Mouse (Mus musculus): ENCODE results near the gene Os9.
A peak's percentile ranks its signal among the peaks of the same experiment; 100 is the strongest.
"Not testable (repeated sequence)": the region's sequence is repeated elsewhere in the genome, so short reads cannot be mapped to it uniquely, and the experiment has no call there.

The Os9 gene

DNA sequence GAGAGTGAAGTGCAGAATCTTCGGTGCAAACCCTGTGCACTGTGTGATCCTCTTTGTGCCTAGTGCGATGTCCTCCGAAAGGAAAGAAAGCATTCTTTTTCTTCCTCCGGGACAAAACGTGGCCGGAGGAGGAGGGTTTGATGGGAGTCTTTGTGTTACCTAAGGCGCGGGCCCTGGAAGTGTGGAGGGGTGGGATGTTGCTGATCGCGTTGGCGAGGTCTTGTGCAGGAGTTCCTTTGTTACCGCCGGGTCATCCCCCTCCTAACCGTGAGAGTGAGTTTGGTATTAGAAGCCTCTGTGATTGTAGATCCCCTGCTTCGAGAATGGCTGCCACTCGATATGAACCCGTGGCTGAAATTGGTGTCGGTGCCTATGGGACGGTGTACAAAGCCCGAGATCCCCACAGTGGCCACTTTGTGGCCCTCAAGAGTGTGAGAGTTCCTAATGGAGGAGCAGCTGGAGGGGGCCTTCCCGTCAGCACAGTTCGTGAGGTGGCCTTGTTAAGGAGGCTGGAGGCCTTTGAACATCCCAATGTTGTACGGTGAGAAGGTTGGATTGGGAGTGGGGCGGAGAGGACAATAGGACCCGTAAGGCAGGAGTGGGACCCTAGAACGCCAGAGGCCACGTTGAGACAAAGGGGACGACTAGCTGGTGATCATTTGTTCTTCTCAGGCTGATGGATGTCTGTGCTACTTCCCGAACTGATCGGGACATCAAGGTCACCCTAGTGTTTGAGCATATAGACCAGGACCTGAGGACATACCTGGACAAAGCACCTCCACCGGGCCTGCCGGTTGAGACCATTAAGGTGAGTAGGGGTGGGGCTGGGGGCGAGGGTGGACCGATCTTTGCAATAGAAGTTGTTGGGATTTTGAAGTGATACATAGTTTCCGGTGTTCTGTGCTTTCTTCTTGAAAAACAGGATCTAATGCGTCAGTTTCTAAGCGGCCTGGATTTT, 56.7 kb downstream of the Os9 start:
- no peak for DNase-seq (ENCODE audit: low read depth, low spot score)

DNA sequence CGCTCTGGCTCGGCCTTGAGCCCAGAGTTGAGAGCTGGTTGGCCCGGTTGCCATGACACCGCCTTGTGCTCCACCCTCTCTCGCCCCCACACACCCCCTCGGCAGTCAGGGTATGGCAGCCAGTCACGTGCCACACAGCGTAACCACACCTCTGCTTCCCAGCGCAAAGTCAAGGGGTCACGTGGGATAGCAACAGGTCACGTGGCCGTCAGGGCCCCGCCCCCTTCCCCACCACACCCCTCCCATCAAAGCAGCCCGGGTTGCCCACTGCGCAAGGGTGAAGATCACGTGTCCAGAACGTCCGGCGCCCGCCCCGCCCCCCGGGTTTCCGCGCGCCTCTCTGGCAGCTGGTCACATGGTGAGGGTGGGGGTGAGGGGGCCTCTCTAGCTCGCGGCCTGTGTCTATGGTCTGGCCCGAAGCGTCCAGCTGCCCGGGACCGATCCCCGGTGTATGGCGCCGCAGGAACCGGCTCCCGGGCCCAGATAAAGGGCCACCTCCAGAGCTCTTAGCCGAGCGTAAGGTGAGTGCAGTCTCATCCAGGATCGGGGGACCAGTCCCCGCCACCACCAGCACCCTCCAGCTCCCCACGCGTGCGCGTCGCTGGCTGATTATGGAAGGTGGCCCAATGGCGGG, 57.6 kb downstream of the Os9 start, which contains the start of gene Cdk4:
Gene Cdk4, plus strand, starts transcription at position 296 of the 634 bp plus-strand sequence.
- peak; percentile 95 for DNase-seq (ENCODE audit: low read depth, low spot score)

DNA sequence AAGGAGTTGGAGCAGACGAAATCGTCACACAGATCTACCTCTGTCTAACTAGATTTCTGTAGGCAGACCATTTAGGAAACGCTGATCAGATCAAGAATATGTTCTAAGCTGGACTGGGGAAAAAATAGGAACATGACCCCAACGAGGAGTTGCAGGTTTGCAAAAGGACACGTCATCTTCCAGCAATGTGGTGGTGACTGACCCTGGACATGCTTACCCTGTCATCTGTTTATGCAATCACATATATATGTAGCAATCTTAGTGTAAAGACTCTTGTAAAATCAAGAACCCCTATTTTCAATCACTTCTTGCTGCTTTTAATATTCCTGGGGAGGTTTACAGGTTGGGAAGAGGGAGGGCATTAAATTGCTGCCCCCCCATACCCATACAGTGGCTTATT, 58.4 kb downstream of the Os9 start:
- DNase-seq (ENCODE audit: low read depth, low spot score): no peak

DNA sequence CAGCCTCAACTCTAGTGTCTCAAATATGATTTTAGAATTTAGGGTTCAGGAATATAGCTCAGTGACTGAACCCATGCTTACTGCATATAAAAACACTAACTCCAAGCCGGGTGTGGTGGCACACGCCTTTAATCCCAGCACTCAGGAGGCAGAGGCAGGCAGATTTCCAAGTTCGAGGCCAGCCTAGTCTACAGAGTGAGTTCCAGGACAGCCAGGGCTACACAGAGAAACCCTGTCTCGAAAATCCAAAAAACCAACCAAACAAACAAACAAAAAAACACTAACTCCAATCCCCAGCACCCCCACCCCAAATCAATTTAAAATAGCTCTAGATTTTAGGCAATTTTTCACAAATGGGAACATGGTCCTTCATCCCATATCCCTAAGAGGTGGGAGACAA, 58.8 kb downstream of the Os9 start:
- not testable (repeated sequence) for DNase-seq (ENCODE audit: low read depth, low spot score)

DNA sequence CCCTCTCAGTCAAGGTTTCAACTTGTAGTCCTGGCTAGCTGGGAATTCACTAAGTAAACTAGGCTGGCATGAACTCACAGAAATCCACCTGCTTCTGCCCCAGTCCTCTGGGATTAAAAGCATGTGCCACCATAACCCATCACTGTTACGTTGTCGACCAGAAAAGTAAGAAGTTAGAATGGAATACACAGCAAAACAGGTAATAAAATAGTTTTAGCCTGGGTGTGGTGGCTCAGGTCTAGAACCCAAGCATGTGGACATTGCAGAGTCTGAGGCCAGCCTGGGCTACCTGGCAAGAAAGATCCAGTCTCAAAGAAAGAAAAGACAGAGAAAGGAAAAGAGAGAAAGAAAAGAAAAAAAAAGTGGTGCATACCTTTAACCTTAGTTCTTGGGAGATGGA, 59.4 kb downstream of the Os9 start:
- no peak for DNase-seq (ENCODE audit: low read depth, low spot score)

DNA sequence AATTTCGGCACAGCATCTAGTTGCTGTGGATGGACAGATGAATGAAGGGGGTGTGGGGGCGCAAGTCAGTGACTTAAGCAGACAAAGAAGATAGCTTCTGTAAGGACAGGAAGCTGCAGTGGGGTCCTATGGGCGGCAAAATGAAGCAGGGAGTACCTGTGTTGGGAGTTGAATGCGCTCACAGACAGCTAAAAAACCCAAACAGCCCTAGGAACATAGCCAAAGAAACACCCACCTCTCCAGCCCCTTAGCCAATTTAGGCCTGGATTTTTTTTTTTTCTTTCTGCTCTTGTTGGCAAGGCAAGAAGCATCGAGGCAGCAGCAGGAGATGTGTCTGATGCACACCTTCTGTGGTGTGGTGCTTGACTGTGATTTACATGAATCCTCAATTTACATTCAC, 59.8 kb downstream of the Os9 start:
- DNase-seq (ENCODE audit: low read depth, low spot score): no peak

DNA sequence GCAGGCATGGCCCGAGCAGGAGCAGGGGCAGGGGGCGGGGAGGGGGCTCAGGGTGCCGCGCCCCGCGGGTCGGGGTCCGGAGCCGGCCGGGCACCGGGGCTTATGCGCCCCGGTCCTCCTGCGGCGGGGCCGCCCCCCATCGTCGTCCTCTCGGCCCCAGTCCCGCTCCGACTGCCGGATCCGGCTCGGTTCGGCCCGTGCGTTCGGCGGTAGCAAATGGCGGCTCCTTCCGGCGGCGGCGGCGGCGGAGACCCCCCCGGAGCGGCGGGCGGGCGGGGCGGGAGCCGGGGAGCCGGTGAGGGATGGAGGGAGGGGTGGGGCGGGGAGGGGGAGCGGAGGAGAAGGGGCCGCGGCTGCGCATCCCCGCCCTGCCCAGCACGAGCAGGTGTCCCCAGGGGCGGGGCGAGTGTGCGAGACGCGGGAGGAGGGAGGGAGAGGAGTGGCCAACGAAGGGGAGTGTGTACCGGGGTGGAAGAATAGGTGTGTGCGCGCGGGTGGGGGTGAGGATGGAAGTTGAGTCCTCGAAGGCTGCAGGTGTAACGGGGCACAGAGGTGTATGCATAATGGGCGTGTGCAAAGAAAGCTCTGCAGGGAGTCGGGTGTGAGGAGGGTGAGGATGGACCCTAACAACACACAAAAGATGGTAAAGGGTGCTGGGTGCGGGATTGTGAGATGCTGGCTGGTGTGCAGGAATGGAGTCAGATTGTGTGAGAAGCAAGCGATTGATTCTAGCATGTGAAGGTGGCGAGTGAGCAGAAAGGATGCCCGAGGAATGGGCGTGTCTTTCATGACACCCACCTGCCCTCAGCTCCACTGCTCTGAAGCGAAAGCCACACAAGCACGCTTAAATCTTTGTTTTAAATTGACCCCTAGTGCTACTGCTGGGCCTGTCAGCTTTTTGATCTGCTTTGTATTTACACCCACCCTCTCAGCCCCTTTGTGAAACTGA, 60.7 kb downstream of the Os9 start, which contains the start of gene March9:
Gene March9, minus strand, starts transcription at position 217 of the 949 bp plus-strand sequence.
- DNase-seq (ENCODE audit: low read depth, low spot score): no peak

DNA sequence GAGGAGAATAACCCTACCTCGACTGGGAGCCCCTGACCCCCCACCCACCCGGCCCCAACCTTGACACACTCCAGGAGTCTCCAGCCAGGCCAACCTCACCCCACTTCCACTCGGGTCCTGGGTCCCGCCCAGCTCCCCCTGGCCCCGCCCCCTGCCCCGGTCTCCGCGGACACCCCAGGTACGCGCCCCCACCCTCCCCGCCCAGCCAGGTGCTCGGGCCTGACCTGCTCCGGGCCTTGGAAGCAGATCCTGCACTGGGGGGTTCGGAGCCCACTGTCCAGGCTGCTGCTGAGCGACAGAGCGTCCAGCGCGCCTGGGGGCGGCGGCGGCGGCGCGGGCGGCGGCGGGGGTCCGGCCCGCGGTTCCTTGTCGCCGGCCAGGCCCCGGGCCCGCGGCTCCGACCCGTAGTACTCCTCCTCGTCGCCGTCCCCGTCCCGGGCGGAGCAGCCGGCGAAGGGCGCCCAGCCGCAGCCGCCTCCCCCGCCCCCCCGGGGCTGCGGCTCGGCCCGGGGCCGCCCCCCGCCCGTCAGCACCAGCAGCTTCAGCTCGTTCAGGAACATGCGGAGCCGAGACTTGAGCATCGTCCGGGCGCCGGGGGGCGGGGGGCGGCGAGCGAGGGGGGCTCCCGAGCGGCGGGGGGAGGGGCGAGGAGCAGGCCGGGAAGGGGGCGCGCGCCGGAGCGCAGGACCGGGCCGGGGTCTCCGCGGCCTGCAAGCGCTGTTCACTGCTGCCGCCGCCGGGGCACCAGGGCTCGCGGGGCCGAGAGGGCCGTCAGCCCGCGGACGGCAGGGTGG, 61.6 kb downstream of the Os9 start:
- DNase-seq (ENCODE audit: low read depth, low spot score): no peak

DNA sequence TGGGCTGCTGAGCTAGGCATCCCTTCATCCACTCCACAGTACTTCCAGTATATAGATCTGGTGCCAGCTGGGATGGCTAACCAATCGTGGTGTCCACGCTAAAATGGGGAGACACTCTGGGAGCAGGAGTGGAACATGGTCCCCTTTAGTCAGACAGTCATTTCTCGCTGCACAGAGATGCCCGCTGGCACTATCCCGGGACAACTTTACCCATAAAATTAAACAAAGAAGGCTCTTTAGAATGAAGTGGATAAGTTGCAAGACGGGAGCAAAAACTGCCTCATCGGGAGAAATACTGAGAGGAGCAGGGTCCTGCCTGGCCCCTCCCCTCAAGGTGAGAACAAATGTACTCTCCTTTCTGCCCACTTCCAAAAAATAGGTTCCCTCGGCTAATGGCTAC, 62.2 kb downstream of the Os9 start:
- DNase-seq (ENCODE audit: low read depth, low spot score): no peak

DNA sequence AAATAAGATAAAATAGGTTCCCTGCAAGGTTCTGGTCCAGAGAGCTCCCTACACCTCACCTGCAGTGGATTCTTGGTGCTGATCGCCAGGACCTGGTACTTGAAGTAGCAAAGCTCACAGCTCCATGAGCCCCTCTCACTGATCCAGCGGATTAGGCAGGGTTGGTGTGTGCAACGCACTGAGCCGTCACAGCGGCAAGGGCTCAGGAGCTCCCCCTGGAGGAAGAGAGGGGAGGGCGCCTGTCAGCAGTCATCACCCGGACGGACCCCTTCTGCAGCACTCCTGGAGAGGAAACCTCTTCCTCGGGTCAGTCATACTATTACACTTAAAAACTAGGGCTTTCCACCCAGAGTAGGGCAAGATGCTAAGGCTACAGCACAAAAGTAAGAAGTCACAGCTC, 62.8 kb downstream of the Os9 start:
- no peak for DNase-seq (ENCODE audit: low read depth, low spot score)

DNA sequence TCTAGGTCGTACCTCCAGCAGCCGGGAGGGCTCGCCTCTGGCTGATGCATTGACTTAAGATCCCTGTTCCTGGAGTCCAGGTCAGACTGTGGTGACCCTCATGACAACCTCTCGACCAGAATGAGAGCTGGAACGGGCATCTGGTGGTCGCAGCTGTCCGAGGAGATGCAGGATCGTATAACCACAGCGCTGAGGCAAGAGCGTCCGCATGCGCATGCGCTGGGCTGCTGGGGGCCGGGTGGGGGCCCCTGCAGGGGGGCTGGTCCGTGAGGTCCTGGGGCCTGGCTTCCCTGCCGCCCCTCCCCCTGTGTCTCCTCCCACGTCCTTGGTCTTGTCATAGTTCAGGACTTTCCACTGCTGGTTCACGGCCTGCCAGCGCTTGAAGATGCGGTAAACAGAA, 64.4 kb downstream of the Os9 start:
- no peak for DNase-seq (ENCODE audit: low read depth, low spot score)

DNA sequence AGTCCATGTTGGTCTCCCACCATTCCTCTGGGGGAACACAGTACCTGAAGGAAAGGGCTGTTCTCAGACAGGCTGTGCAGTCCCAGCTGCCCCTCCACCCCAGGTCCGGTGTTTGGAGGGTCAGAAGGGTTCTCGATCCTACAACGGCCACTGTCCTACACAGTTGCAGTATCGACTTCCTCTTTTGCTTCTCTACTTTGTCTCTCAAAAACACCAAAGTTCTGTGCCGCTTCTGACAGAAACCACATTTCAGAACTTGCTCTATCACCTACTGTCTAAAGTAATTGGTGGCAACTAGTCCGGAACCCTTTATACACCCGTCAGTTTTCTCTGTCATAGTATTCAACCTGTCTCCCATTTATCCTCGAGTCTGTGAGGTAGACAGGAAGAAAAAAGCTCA, 65.5 kb downstream of the Os9 start:
- no peak for DNase-seq (ENCODE audit: low read depth, low spot score)

DNA sequence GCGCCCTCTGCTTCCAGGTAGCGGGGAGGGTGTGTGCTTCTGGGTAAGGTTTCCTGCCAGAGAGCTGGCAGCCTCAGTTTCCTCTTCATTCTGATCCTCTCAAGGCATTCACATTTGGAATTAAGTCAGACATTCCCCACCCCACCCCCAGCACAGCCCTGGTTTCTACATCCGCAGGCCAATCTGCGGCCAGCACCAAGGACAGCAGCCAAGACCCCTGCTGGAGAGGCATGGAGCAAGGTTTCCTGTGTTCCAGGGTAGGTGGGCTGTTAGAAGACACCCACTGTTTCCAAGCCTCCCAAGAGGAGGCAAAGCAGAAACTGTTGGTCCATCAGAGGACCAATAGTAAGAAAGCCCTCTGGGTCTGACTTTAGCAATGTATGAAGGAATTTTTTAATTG, 66.3 kb downstream of the Os9 start:
- DNase-seq (ENCODE audit: low read depth, low spot score): no peak

DNA sequence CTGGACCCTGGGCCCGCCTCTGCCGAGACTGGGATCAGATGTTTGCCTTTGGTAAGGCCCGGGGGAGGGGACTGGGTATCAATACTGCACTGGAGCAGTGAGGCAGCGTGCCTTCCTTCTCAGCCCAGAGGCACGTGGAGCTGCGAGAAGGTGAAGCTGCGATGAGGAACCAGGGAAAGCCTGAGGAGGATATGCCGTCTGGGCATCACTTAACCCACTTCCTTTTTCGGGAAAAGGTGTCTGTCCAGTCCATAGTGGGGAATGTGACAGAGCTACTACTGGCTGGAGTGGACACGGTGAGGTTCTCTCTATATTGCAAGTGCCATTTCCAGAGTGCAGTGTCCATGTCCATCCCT, 70.8 kb downstream of the Os9 start:
- no peak for DNase-seq (ENCODE audit: low read depth, low spot score)

DNA sequence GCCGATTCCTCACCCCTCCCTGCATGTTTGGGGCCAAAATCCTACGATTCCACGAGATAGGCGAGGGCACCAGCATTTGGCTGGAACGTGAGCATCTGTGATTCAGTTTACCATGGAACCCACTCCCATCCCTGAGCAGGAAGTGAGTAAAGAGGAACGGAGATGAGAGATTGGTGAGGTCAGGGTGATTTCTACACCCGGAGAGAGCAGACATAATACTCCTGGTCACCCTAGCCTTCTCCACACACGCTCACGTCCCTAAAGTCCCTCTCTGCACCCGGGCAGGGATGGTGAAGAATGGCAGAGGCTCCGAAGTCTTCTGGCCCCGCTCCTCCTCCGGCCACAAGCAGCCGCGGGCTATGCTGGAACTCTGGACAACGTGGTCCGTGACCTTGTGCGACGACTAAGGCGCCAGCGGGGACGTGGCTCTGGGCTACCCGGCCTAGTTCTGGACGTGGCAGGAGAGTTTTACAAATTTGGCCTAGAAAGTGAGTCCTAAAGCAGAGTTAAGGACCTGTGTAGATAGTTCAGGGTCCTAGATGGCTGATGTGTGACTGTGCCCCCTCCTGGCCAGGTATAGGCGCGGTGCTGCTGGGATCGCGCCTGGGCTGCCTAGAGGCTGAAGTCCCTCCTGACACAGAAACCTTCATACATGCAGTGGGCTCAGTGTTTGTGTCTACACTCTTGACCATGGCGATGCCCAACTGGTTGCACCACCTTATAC, 71.4 kb downstream of the Os9 start:
- DNase-seq (ENCODE audit: low read depth, low spot score): no peak

DNA sequence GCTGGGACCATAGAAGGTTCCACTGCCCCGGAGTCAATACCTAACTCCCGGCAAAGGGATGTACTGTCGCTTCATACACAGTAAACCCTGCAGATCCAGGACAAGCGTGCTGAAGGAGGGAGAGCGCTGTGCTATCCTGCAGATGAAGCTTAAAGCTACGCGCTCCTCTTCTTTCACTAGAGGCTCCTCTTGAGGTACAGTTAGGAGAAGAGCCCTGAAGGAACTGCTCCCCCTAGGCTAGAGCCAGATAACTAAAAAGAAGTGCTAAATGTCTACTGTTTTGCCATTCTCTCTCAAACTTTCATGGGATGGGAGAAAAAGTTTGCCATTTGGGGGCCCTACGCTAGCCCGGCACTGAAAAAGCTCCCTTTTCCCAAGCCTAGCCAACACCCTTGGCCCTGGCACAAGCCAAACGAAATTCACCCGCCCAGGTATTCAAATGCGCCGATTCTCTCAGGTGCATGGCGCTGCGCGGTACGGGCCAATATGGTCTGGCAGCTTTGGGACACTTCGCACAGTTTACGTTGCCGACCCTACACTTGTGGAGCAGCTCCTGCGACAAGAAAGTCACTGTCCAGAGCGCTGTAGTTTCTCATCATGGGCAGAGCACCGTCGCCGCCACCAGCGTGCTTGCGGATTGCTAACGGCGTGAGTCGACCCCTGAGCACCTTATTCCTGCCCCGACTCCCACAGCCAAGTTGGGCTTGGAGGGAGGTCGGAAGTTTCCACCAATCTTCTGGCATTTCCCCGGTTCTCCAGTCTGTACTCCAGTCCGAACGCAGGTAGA, 72.1 kb downstream of the Os9 start:
- DNase-seq (ENCODE audit: low read depth, low spot score): no peak

DNA sequence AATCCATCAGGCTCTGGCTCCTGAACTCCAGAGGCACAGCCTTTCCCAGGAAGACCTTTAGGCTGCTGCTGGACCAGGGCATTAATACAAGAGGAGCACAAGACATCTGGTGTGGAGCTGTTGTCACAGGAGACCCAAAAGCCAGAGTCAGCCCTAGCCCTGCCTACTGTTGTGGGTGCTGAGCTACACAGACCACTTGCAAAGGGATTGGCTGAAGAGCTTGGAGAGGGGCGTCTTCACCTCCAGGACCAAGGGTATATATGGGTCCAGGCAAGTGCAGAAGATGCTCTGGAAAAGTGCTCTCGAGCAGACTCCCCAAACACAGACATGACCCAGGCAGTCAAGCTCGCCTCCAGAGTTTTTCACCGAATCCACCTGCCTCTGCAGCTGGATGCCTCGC, 73.0 kb downstream of the Os9 start, which contains the start of gene Cyp27b1:
Gene Cyp27b1, plus strand, starts transcription at position 297 of the 400 bp plus-strand sequence.
- DNase-seq (ENCODE audit: low read depth, low spot score): no peak

Measured in WW6 (cell line).